Comparison of ENCODE assay signal across 15 mouse cellular contexts in the genomic region with DNA sequence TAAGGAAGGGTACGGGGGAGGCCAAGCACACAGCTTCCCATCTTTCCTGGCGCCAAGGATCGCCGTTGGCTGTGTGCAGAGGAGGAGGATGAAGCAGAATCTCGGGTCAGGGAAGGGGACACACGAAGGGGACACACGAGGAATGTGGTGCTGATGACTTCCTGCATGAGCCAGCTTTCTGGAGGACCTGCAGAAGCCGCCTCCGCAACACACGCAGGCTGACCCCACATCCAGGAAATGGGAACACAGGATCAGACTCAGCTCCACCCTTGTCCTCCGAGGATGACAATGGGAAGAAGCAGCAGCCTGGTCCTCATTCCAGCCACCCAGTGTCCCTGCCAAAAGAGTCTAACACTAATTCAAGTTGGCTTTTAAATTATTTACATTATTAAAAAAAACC. TPM values are rescaled to one million over a fixed set of nuclear protein-coding genes. Genes with fewer than 3 reads are reported as not detected.
A peak's percentile ranks its signal among the peaks of the same experiment; 100 is the strongest.
DNase-seq lines count a peak whose midpoint lies in the region; ATAC-seq and TF ChIP-seq lines count a peak whose summit lies in the region.
"Had no signal": no experiment of that assay in that cellular context is flagged by ENCODE, and none has a peak within 500 bp of the region (broad histone marks: within the 10 kb centered on the region; RNA-seq: fewer than 3 reads in every experiment).

No protein-coding gene starts in this region.

- no peak overlapping the region for H3K4me3 ChIP-seq in kidney, adult 2 months (ENCODE audit: insufficient read depth, low read depth, low read length)
- H3K4me3 ChIP-seq in kidney, embryonic 14.5 days (ENCODE audit: low read length): no peak overlapping the region
- H3K4me3 ChIP-seq: forebrain, embryonic 12.5 days; layer of hippocampus, adult 2 months; limb, embryonic 12.5 days; midbrain, embryonic 10.5 days; neural tube, embryonic 13.5 days had no signal

- H3K27ac ChIP-seq in kidney, adult 2 months (ENCODE audit: insufficient read depth, low read depth, low read length): peak overlapping the region; percentile 35; the same call in 1 of the 2 replicates
- H3K27ac ChIP-seq in kidney, embryonic 14.5 days (ENCODE audit: low read depth, low read length): no peak overlapping the region
- H3K27ac ChIP-seq: forebrain, embryonic 12.5 days; layer of hippocampus, adult 2 months; limb, embryonic 12.5 days; liver, embryonic 14.5 days; midbrain, embryonic 10.5 days; neural tube, embryonic 13.5 days had no signal

- no peak for ATAC-seq in kidney, embryonic 14.5 days (ENCODE audit: low FRiP score, low TSS enrichment)

- TF ChIP-seq CTCF in kidney, adult 2 months (conservative IDR thresholded peaks at IDR 0.05; ENCODE audit: insufficient read depth, insufficient read length, low read depth, low read length): no peak

- no peaks in the 10 kb centered on the region for H3K9me3 ChIP-seq in kidney, embryonic 14.5 days (ENCODE audit: control insufficient read depth, low read length)
- H3K9me3 ChIP-seq: forebrain, embryonic 12.5 days; limb, embryonic 12.5 days; midbrain, embryonic 10.5 days; neural tube, embryonic 13.5 days had no signal

- no peak overlapping the region for H3K9ac ChIP-seq in kidney, embryonic 14.5 days (ENCODE audit: low read depth, low read length)
- H3K9ac ChIP-seq: forebrain, embryonic 12.5 days; limb, embryonic 12.5 days; liver, embryonic 14.5 days; neural tube, embryonic 13.5 days had no signal

- H3K36me3 ChIP-seq in kidney, adult 2 months (ENCODE audit: control insufficient read depth, insufficient read depth, low read length): no peaks in the 10 kb centered on the region
- no peaks in the 10 kb centered on the region for H3K36me3 ChIP-seq in kidney, embryonic 14.5 days (ENCODE audit: control insufficient read depth, insufficient read depth, low read length)
- H3K36me3 ChIP-seq: forebrain, embryonic 12.5 days; limb, embryonic 12.5 days; midbrain, embryonic 10.5 days; neural tube, embryonic 13.5 days had no signal

- DNase-seq in adrenal gland, adult 8-10 months: peak; percentile 20
- DNase-seq in adrenal gland, postnatal 4 days (ENCODE audit: low spot score in 2 of 2): no peak
- peak; percentile 78 for DNase-seq in kidney, adult 2 months
- peak; percentile 50 to 72 for DNase-seq in kidney, postnatal 36 days
- peak; percentile 70 for DNase-seq in lung, postnatal 36 days
- no peak for DNase-seq in layer of hippocampus, postnatal 10 days (ENCODE audit: low spot score in 2 of 2)
- DNase-seq in cerebellum, postnatal 36 days: no peak
- DNase-seq: right cerebral cortex, postnatal 4 days had no signal

- H3K27me3 ChIP-seq in kidney, adult 2 months (replicated peaks; ENCODE audit: control insufficient read depth, insufficient read depth, low read length): no peaks in the 10 kb centered on the region
- H3K27me3 ChIP-seq in kidney, embryonic 14.5 days (ENCODE audit: control insufficient read depth, insufficient read depth, low read length): no peaks in the 10 kb centered on the region
- H3K27me3 ChIP-seq: forebrain, embryonic 12.5 days; limb, embryonic 12.5 days; neural tube, embryonic 13.5 days had no signal

- H3K4me2 ChIP-seq in kidney, embryonic 14.5 days (replicated peaks; ENCODE audit: low read depth, low read length): no peak overlapping the region
- H3K4me2 ChIP-seq: forebrain, embryonic 12.5 days; limb, embryonic 12.5 days; neural tube, embryonic 13.5 days had no signal

- 66% methylated on average over 11 of the region's 11 CpGs for whole genome bisulfite sequencing in kidney, adult 2 months
- WGBS in kidney, embryonic 14.5 days: 74% methylated on average over 11 of the region's 11 CpGs

- TF ChIP-seq POLR2A in kidney, adult 2 months (IDR thresholded peaks at IDR 0.05; ENCODE audit: low read depth, low read length): no peak

- no peaks in the 10 kb centered on the region for H3K4me1 ChIP-seq in kidney, adult 2 months (ENCODE audit: control insufficient read depth, insufficient read depth, low read length)
- H3K4me1 ChIP-seq in kidney, embryonic 14.5 days (ENCODE audit: control insufficient read depth, insufficient read depth, low read length): no peaks in the 10 kb centered on the region
- H3K4me1 ChIP-seq: limb, embryonic 12.5 days had no signal

RNA-seq across cellular contexts. Expression of a gene that starts 22.2 kb away (rescaled TPM):
- total RNA-seq in adrenal gland, adult 8-10 months (2022): 10 to 100 TPM; 44.0 to 63.2 (median 51.9) TPM
- total RNA-seq in adrenal gland, postnatal 4 days (2021): 100 to 1,000 TPM in 1 of 2 experiments, 10 to 100 TPM in 1; 93.1 to 102 TPM
- 10.5 and 14.1 TPM in 2 replicates for polyA plus RNA-seq in kidney, adult 2 months (2012; rRNA removed)
- 75.3 and 77.4 TPM in 2 replicates for polyA plus RNA-seq in kidney, embryonic 14.5 days (2014; fragmentation: Nextera tagmentation; extraction: Ambion mirVana)
- 10 to 100 TPM; 49.8 to 51.1 TPM for total RNA-seq in layer of hippocampus, postnatal 10 days (2021)

RNA-seq across cellular contexts. Expression of a gene that starts 59.2 kb away (rescaled TPM):
- total RNA-seq in adrenal gland, adult 8-10 months (2022): 1 to 10 TPM; 3.5 to 4.9 (median 4.4) TPM
- total RNA-seq in adrenal gland, postnatal 4 days (2021): 1 to 10 TPM; 5.4 to 6.0 TPM
- 7.1 and 7.9 TPM in 2 replicates for polyA plus RNA-seq in kidney, adult 2 months (2012; rRNA removed)
- polyA plus RNA-seq in kidney, embryonic 14.5 days (2014; fragmentation: Nextera tagmentation; extraction: Ambion mirVana): 8.1 and 12.6 TPM in 2 replicates
- total RNA-seq in layer of hippocampus, postnatal 10 days (2021): 1 to 10 TPM; 6.1 to 6.7 TPM

Comparison
In these comparisons a context has a peak if more than half of its experiments do, and no peak if none do; other contexts are left out.
1. DNase-seq: peak in adrenal gland, adult 8-10 months (single experiment), kidney, adult 2 months (single experiment), kidney, postnatal 36 days (2 of 2) and lung, postnatal 36 days (single experiment); none in adrenal gland, postnatal 4 days (0 of 2), layer of hippocampus, postnatal 10 days (0 of 2) and cerebellum, postnatal 36 days (0 of 2).